Mouse (Mus musculus) forebrain, embryonic 13.5 days (tissue): Measurements from ENCODE around the gene Cops7a. TPM values are rescaled to one million over a fixed set of nuclear protein-coding genes. Genes with fewer than 3 reads are reported as not detected.
A peak's percentile ranks its signal among the peaks of the same experiment; 100 is the strongest.

ENCODE experiments used
- ATAC-seq: fragments of 200-750 bp; cut with Nextera tagmentation; 2 replicates; pipeline ENCODE4 v1.8.0; 2017
- H3K27ac ChIP-seq: fragments of 300-500 bp; sonication (generic); 2 replicates; pipeline ENCODE4 v1.5.1; 2015; ENCODE audit warnings: inconsistent platforms, mild to moderate bottlenecking, moderate library complexity
- H3K27me3 ChIP-seq: fragments of 300-500 bp; sonication (generic); 2 replicates; pipeline ENCODE4 v1.6.1; 2015; ENCODE audit warnings: mild to moderate bottlenecking, inconsistent platforms
- H3K36me3 ChIP-seq: fragments of 300-500 bp; sonication (generic); 2 replicates; pipeline ENCODE4 v1.6.1; 2015; ENCODE audit warnings: mild to moderate bottlenecking, inconsistent platforms; ENCODE audit not compliant: poor library complexity, severe bottlenecking
- H3K4me1 ChIP-seq: fragments of 300-500 bp; sonication (generic); 2 replicates; pipeline ENCODE4 v1.6.1; 2015; ENCODE audit warnings: inconsistent platforms
- H3K4me2 ChIP-seq: fragments of 300-500 bp; sonication (generic); 2 replicates; pipeline ENCODE4 v1.6.1; 2015; ENCODE audit warnings: inconsistent platforms, mild to moderate bottlenecking, moderate library complexity
- H3K4me3 ChIP-seq: fragments of 300-500 bp; sonication (generic); 2 replicates; pipeline ENCODE4 v1.5.1; 2015; ENCODE audit warnings: mild to moderate bottlenecking, inconsistent platforms
- H3K9ac ChIP-seq: fragments of 300-500 bp; sonication (generic); 2 replicates; pipeline ENCODE4 v1.6.1; 2015; ENCODE audit warnings: mild to moderate bottlenecking, inconsistent platforms
- H3K9me3 ChIP-seq: fragments of 300-500 bp; sonication (generic); replicated peaks from 2 replicates; pipeline ENCODE4 v1.6.1; 2016; ENCODE audit warnings: inconsistent platforms
- WGBS: fragments of 180-500 bp; shearing (Covaris S2); methylation state at CpG from one replicate; pipeline ENCODE4 v1.1.7; 2015; 5-methylcytosine and 5-hydroxymethylcytosine counted together
- polyA plus RNA-seq: library from polyadenylated mRNA; unstranded; fragments of >200 nt; fragmentation: Nextera tagmentation; extraction: Ambion mirVana; gene quantifications from 2 replicates; pipeline ENCODE4 v1.2.1, GENCODE M21; 2015

Gene Cops7a
- polyA plus RNA-seq, 1 experiment from 2014 or later = 89.0 TPM

DNA sequence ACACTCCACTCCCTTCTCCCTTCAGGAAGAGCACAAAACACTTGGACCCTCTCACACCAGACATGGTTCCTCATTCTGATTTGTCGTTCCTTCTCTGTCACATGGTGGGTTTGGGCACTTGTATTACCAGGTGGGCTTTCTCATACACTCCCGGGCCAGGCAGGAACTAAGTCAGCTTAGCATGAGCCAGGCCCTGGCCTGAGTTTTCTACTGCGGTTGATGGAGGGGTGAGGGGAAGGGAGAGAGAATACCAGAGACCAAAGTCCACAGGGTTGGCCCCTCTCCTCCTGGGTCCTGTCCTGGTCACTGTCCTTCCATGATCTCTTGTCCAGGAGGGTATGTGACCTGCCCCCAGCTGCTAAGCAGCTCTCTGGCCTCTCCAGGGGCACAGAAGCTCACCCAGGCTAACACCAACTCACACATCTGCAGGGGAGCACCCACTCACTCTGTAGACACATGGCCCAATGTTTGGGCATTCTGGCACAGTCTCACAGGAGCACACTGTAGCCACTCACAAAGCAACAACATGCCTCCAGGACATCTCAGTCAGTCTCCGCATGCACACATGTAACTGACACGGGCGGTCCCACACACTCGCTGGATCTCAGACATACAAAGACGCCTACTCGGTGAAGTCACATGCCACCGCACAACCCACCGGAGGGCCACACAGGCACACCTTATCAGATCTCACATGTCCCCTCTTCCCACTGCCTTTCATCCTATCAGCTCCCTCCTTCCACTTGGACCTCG is 49.2 kb downstream of the Cops7a start:
- no peak for ATAC-seq
- 1% methylated on average over 12 of the region's 12 CpGs for WGBS
- no peaks in the 10 kb centered on the region for H3K27me3 ChIP-seq
- H3K27ac ChIP-seq = peak overlapping the region; percentile 100
- H3K9ac ChIP-seq = peak overlapping the region; percentile 100
- H3K4me2 ChIP-seq = peak overlapping the region; percentile 100
- H3K36me3 ChIP-seq = peaks cover 28% of the 10 kb centered on the region
- H3K9me3 ChIP-seq = no peaks in the 10 kb centered on the region
- peaks cover 61% of the 10 kb centered on the region for H3K4me1 ChIP-seq
- H3K4me3 ChIP-seq = peak overlapping the region; percentile 96

DNA sequence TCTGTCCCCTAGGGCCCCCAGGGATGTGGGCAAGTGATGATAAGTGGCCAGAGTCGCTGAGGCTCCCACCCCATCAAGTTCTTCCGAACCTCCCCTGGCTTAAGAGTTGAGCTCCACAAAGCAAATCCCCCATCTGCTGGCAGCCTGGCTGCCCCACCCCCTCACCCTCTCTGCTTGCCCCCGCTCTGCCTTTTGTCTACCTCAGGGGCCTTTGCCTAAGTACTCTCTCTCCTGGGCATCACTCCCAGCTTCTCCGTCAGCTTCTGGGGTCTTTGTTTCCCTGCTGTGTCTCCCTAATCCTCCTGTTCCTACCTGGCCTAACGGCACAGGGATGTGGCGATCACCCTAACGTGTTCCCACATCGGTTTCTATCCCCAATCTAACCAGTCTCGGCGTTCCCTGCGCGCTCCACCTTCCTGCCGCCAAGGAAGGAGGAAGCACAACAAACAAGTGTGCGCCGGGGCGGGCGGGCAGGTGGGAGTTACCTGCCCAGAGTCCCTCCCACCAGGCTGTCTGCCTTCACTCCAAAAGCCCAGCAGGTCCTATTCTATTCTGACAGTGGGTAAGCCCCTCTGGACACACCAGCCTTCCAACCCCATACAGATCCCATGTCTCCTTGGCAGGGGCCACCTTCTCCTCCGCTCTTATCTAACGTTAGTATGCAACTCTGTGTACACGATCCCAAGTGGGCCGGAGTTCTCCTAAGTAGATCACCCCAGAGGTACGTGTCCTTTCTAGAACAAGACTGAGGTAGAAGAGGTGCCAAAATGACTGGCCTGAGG is 50.0 kb downstream of the Cops7a start:
- no peaks in the 10 kb centered on the region for H3K9me3 ChIP-seq
- peaks cover 61% of the 10 kb centered on the region for H3K4me1 ChIP-seq

DNA sequence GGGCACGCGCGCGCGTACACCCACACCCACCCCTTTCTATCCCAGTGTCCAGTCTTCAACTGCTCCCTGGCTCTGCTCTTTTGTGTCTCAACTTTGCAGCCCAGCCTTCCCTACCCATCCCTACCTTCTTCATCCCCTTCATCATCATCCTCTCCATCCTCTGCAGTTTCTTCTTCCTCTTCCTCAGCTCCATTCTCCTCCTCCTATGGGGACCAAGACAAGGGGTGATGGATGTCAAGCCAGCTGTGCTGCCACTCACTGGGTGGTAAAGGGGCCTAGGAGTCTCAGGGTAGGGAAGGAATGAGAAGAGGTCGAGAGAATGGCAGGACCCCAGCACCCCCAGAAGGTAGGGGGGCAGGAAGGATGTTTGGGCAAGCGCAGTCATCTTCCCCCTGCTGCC is 50.8 kb downstream of the Cops7a start:
- Histone ChIP-seq H3K9ac (peak overlapping the region; percentile 100), H3K9me3 (no peaks in the 10 kb centered on the region), H3K4me3 (peak overlapping the region; percentile 96), H3K4me2 (peak overlapping the region; percentile 100), H3K36me3 (peaks cover 28% of the 10 kb centered on the region), H3K27ac (peak overlapping the region; percentile 100), H3K27me3 (peaks cover 9% of the 10 kb centered on the region), H3K4me1 (peaks cover 64% of the 10 kb centered on the region)
- no peak for ATAC-seq
- 84% methylated on average over 7 of the region's 7 CpGs for WGBS

More for the DNA sequence above, 50.0 kb downstream of the Cops7a start:
- Histone ChIP-seq H3K27ac (peak overlapping the region; percentile 100), H3K9ac (peak overlapping the region; percentile 100), H3K4me2 (peak overlapping the region; percentile 100), H3K27me3 (peaks cover 5% of the 10 kb centered on the region), H3K36me3 (peaks cover 28% of the 10 kb centered on the region), H3K4me3 (peak overlapping the region; percentile 96)
- WGBS = 4% methylated on average over 19 of the region's 22 CpGs
- no peak for ATAC-seq

DNA sequence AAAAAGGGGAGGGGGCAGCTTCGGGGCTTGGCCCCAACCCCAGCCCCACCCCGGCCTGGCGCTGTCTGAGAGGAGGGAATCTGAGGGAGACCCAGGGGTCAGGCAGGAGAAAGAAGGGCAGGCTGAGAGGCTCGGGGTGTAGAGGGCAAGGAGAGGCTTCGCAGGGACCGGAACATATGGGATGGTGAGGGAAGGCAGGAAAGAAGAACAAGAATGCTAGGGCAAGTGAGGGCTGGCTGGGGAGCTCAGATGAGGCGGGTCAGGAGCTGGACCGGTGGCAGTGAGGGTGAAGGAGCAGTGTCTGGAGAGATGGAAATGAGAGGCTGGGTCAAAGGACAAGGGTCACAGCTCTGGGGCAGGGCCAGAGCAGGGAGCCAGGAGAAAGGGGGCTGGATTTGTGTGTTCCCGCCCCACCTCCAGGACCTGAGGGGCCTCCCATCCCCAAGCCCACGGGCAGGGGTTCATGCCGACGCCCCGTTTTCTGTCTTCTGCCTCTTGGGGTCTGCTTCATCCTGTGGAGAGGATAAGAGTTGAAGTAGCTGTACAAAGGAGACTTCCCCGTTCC is 51.5 kb downstream of the Cops7a start:
- H3K27me3 ChIP-seq = peaks cover 9% of the 10 kb centered on the region
- H3K36me3 ChIP-seq = peaks cover 28% of the 10 kb centered on the region
- H3K4me3 ChIP-seq = no peak overlapping the region
- no peaks in the 10 kb centered on the region for H3K9me3 ChIP-seq
- peaks cover 59% of the 10 kb centered on the region for H3K4me1 ChIP-seq
- 77% methylated on average over 14 of the region's 14 CpGs for WGBS
- peak overlapping the region; percentile 100; the same call in 1 of the 2 replicates for H3K4me2 ChIP-seq
- H3K27ac ChIP-seq = peak overlapping the region; percentile 100
- 0 out of 2 replicates have a peak overlapping the region, but pooled peaks have one; percentile 100 for H3K9ac ChIP-seq
- no peak for ATAC-seq

DNA sequence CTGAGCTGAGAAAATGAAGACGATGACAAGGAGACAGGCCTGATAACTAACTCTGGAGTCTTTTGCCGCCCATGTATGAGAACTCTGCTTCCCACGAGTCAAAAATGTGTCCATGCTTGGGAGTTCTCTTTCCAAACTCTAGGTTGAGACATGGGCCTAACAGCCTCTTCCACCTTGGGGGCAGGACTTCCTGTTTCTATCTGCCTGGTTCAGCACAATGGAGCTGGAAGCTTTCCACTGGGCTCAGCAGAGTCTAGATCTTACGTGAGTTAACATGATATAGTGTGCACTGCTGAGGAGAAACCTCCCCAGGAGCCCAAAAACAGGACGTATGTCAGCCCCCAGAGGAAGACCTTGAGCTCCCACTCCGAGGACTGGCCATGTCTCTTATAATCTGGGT is 52.1 kb downstream of the Cops7a start:
- Histone ChIP-seq H3K4me1 (peaks cover 53% of the 10 kb centered on the region), H3K9me3 (no peaks in the 10 kb centered on the region), H3K4me3 (no peak overlapping the region), H3K4me2 (no peak overlapping the region), H3K36me3 (peaks cover 28% of the 10 kb centered on the region), H3K27ac (peak overlapping the region; percentile 100), H3K27me3 (peaks cover 9% of the 10 kb centered on the region), H3K9ac (no peak overlapping the region)
- WGBS = 78% methylated on average over 6 of the region's 6 CpGs
- no peak for ATAC-seq

DNA sequence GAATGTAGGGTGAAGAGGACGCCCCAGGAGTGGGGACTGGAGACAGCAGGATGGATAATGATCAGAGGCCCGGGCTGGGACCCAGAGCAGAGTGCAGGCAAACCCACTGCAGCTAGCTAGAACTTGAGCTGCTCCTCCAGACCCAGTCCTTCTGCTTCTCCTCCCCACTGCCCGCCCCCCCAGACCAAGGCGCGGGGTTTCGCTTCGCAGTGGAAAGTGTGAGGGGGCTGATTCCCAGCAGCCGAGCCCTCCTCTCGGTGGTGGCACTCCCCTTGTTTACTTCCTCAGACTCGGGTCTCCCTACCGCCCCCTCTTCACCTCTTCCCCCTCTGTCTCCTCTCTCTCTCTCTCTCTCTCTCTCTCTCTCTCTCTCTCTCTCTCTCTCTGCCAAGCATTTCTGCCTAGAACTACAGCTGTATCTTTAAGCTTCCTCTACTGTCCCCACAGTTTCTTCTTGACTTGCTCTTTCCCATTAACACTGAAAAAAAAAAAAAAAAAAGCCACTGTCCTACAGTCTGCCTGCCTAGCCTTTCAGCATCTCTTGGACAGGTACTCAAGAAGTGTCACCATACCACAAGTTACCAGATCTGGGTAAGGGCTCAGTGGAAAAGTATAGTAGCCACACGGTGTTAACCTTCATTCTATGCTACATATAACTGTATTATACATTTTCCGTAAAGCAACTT is 53.7 kb downstream of the Cops7a start, which contains the start of gene Lag3:
Lag3 (minus strand) TSS at position 173 of the 686 bp plus-strand sequence.
- Histone ChIP-seq H3K27me3 (peaks cover 9% of the 10 kb centered on the region), H3K4me3 (0 out of 2 replicates have a peak within 1 kb of the TSS, but pooled peaks have one; percentile 3), H3K27ac (no peak within 1 kb of the TSS), H3K4me1 (peaks cover 51% of the 10 kb centered on the region), H3K9me3 (no peaks in the 10 kb centered on the region), H3K9ac (no peak within 1 kb of the TSS; the same call in 1 of the 2 replicates), H3K4me2 (peak within 1 kb of the TSS; percentile 48; the same call in 1 of the 2 replicates), H3K36me3 (peaks cover 28% of the 10 kb centered on the region)
- WGBS = 23% methylated on average over 13 of the region's 13 CpGs
- ATAC-seq = no peak

DNA sequence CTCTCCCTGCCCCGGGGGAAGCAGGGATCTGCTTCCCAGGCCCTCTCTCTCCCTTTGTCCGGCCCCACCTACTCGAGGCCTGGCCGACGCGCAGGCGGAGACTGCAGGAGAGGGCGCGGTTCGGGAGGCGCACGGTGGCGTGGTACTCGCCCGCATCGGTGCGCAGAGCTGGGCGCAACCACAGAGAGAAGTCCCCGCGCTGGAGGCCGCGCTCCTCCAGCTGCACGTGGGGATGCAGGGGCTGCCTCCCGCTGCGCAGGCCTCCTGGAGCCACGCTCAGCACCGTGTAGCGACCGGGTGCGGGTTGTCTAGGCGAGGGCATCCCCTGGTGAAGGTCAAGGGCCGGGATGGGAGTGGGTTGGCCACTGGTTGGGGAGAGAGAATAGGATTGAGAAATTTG is 55.3 kb downstream of the Cops7a start:
- peak overlapping the region; percentile 11; the same call in 1 of the 2 replicates for H3K4me3 ChIP-seq
- peak overlapping the region; percentile 10; the same call in 1 of the 2 replicates for H3K27ac ChIP-seq

More for the DNA sequence above, 55.3 kb downstream of the Cops7a start:
- Histone ChIP-seq H3K9me3 (no peaks in the 10 kb centered on the region), H3K27me3 (peaks cover 9% of the 10 kb centered on the region), H3K36me3 (peaks cover 27% of the 10 kb centered on the region), H3K4me2 (peak overlapping the region; percentile 48), H3K9ac (peak overlapping the region; percentile 62), H3K4me1 (peaks cover 44% of the 10 kb centered on the region)
- whole genome bisulfite sequencing = 2% methylated on average over 32 of the region's 32 CpGs
- ATAC-seq = peak; percentile 9; the same call in 1 of the 2 replicates

Other genes with a start within 250 kb of the Cops7a start
- gene Ptpn6, start 226.8 kb downstream of the Cops7a start, polyA plus RNA-seq = 2.5 and 3.8 TPM in 2 replicates
- gene Grcc10, start 224.2 kb downstream of the Cops7a start, polyA plus RNA-seq = 675 and 699 TPM in 2 replicates
- not detected in 2 replicates for gene Gm45234, start 209.5 kb downstream of the Cops7a start, polyA plus RNA-seq
- gene Atn1, start 209.0 kb downstream of the Cops7a start, polyA plus RNA-seq = 17.7 and 19.8 TPM in 2 replicates
- 15.4 and 19.4 TPM in 2 replicates for gene Eno2, start 195.9 kb downstream of the Cops7a start, polyA plus RNA-seq
- 3.6 and 5.9 TPM in 2 replicates for gene Lrrc23, start 185.8 kb downstream of the Cops7a start, polyA plus RNA-seq
- gene Spsb2, start 156.9 kb downstream of the Cops7a start, polyA plus RNA-seq = 5.1 and 5.3 TPM in 2 replicates
- gene Tpi1, start 151.2 kb downstream of the Cops7a start, polyA plus RNA-seq = 467 and 491 TPM in 2 replicates
- gene Usp5, start 136.1 kb downstream of the Cops7a start, polyA plus RNA-seq = 178 and 203 TPM in 2 replicates
- gene Cdca3, start 136.0 kb downstream of the Cops7a start, polyA plus RNA-seq = 207 and 217 TPM in 2 replicates
- 0.46 and 0.74 TPM in 2 replicates for gene Gnb3, start 125.3 kb downstream of the Cops7a start, polyA plus RNA-seq
- gene P3h3, start 107.8 kb downstream of the Cops7a start, polyA plus RNA-seq = 11.4 and 12.4 TPM in 2 replicates
- gene Gpr162, start 101.6 kb downstream of the Cops7a start, polyA plus RNA-seq = 11.7 and 13.4 TPM in 2 replicates
- 0.08 TPM in 2 replicates for gene Cd4, start 77.3 kb downstream of the Cops7a start, polyA plus RNA-seq
- 1.3 and 1.9 TPM in 2 replicates for gene Lag3, start 53.8 kb downstream of the Cops7a start, polyA plus RNA-seq
- 588 and 626 TPM in 2 replicates for gene Ptms, start 45.4 kb downstream of the Cops7a start, polyA plus RNA-seq
- gene Mlf2, start 34.2 kb downstream of the Cops7a start, polyA plus RNA-seq = 398 and 409 TPM in 2 replicates
- gene Pianp, start 31.2 kb upstream of the Cops7a start, polyA plus RNA-seq = 13.0 and 16.1 TPM in 2 replicates
- gene Zfp384, start 43.6 kb upstream of the Cops7a start, polyA plus RNA-seq = 18.1 and 19.9 TPM in 2 replicates
- gene Ing4, start 74.2 kb upstream of the Cops7a start, polyA plus RNA-seq = 190 and 200 TPM in 2 replicates
- gene Acrbp, start 84.2 kb upstream of the Cops7a start, polyA plus RNA-seq = 19.1 and 20.9 TPM in 2 replicates
- gene Lpar5, start 102.4 kb upstream of the Cops7a start, polyA plus RNA-seq = 0.38 and 0.44 TPM in 2 replicates
- gene Chd4, start 130.4 kb upstream of the Cops7a start, polyA plus RNA-seq = 114 and 119 TPM in 2 replicates
- gene Nop2, start 166.4 kb upstream of the Cops7a start, polyA plus RNA-seq = 49.1 and 58.3 TPM in 2 replicates
- 11.9 and 14.4 TPM in 2 replicates for gene Iffo1, start 179.7 kb upstream of the Cops7a start, polyA plus RNA-seq
- gene Gapdh, start 200.9 kb upstream of the Cops7a start, polyA plus RNA-seq = 1,974 and 2,008 TPM in 2 replicates
- gene Ncapd2, start 226.2 kb upstream of the Cops7a start, polyA plus RNA-seq = 146 and 153 TPM in 2 replicates
- 193 and 202 TPM in 2 replicates for gene Mrpl51, start 226.3 kb upstream of the Cops7a start, polyA plus RNA-seq